Mouse (Mus musculus) WW6 (cell line): ENCODE measurements around the gene Pcsk5.

Experiments used
- DNase-seq: peaks from one replicate; pipeline ENCODE4 v3.0.0-alpha.2; 2013; ENCODE audit warnings: low read depth, low spot score

Pcsk5 gene

GRCm38 (mm10) chr19:17837471-17837859 is at the start of gene Pcsk5:
Gene Pcsk5 (minus strand): TSS chr19:17837632.
- DNase-seq = peak; percentile 36

GRCm38 (mm10) chr19:17875804-17876203 is 38.4 kb upstream of the Pcsk5 start:
- DNase-seq = no peak

- DNase-seq = no peak
Measured at GRCm38 (mm10) chr19:17874388-17874787, 37.0 kb upstream of the Pcsk5 start.

GRCm38 (mm10) chr19:17873755-17874154 is 36.3 kb upstream of the Pcsk5 start:
- no peak for DNase-seq

- DNase-seq = no peak
Measured at GRCm38 (mm10) chr19:17866317-17866891, 29.0 kb upstream of the Pcsk5 start.

GRCm38 (mm10) chr19:17860351-17861014 is 23.1 kb upstream of the Pcsk5 start:
- no peak for DNase-seq

GRCm38 (mm10) chr19:17856741-17857140 is 19.3 kb upstream of the Pcsk5 start:
- DNase-seq = no peak

- no peak for DNase-seq
Measured at GRCm38 (mm10) chr19:17848417-17848816, 11.0 kb upstream of the Pcsk5 start.

- DNase-seq = no peak
Measured at GRCm38 (mm10) chr19:17845967-17846366, 8.5 kb upstream of the Pcsk5 start.

- DNase-seq = no peak
Measured at GRCm38 (mm10) chr19:17841586-17841985, 4.2 kb upstream of the Pcsk5 start.

- no peak for DNase-seq
Measured at GRCm38 (mm10) chr19:17839856-17840255, 2.4 kb upstream of the Pcsk5 start.

GRCm38 (mm10) chr19:17836566-17837470 is 614 bp downstream of the Pcsk5 start:
- DNase-seq = peak; percentile 29

GRCm38 (mm10) chr19:17835681-17836565 is 1.5 kb downstream of the Pcsk5 start:
- DNase-seq = no peak

GRCm38 (mm10) chr19:17834894-17835293 is 2.5 kb downstream of the Pcsk5 start:
- DNase-seq = no peak

- DNase-seq = no peak
Measured at GRCm38 (mm10) chr19:17831376-17831775, 6.1 kb downstream of the Pcsk5 start.

- DNase-seq = no peak
Measured at GRCm38 (mm10) chr19:17828414-17828813, 9.0 kb downstream of the Pcsk5 start.

GRCm38 (mm10) chr19:17826694-17827093 is 10.7 kb downstream of the Pcsk5 start:
- DNase-seq = no peak

GRCm38 (mm10) chr19:17820046-17820445 is 17.4 kb downstream of the Pcsk5 start:
- DNase-seq = no peak

- no peak for DNase-seq
Measured at GRCm38 (mm10) chr19:17819081-17819480, 18.4 kb downstream of the Pcsk5 start.

- DNase-seq = no peak
Measured at GRCm38 (mm10) chr19:17815062-17815461, 22.4 kb downstream of the Pcsk5 start.

- DNase-seq = no peak
Measured at GRCm38 (mm10) chr19:17813449-17813990, 23.9 kb downstream of the Pcsk5 start.
